In the genomic region with DNA sequence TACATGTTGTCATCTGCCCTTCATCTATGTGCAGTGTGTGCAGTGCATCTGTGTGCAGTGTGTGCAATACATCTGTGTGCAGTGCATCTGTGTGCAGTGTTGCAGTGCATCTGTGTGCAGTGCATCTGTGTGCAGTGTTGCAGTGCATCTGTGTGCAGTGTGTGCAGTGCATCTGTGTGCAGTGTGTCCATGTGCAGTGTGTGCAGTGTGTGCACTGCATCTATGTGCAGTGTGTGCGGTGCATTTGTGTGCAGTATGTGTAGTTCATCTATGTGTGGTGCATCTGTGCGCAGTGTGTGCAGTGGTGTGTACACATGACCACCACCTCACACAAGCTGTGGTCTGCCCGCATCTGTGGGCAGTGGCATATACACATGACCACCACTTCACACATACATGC, we compare ENCODE assay signal across 38 mouse cellular contexts. TPM values are rescaled to one million over a fixed set of nuclear protein-coding genes. Genes with fewer than 3 reads are reported as not detected.
"Had no signal": no experiment of that assay in that cellular context is flagged by ENCODE, and none has a peak within 500 bp of the region (broad histone marks: within the 10 kb centered on the region; RNA-seq: fewer than 3 reads in every experiment).

No protein-coding gene starts in this region.

- H3K4me3 ChIP-seq: heart, embryonic 10.5 days; heart, embryonic 12.5 days; heart, embryonic 13.5 days; heart, embryonic 15.5 days; hindbrain, embryonic 10.5 days; hindbrain, embryonic 12.5 days; hindbrain, embryonic 13.5 days; hindbrain, embryonic 15.5 days; intestine, embryonic 15.5 days; kidney, embryonic 15.5 days; layer of hippocampus, adult 2 months had no signal

- DNase-seq: heart, postnatal 10 days; heart, postnatal 14 days; heart, postnatal 36 days; heart, postnatal 4 days; kidney, adult 11 months; kidney, adult 18-20 months; kidney, adult 2 months; kidney, adult 8-10 months; kidney, adult 9 months; kidney, postnatal 10 days; kidney, postnatal 14 days; kidney, postnatal 25 days; kidney, postnatal 36 days; kidney, postnatal 4 days; layer of hippocampus, adult 9-11 months; layer of hippocampus, postnatal 36 days had no signal

- ATAC-seq: hindbrain, embryonic 16.5 days; hindbrain, postnatal 0 days; inflammation-experienced regulatory T-cells, adult 6 months; intestine, embryonic 15.5 days; intestine, embryonic 16.5 days; intestine, postnatal 0 days had no signal

- H3K36me3 ChIP-seq: heart, embryonic 10.5 days; heart, embryonic 12.5 days; heart, embryonic 13.5 days; heart, embryonic 15.5 days; hindbrain, embryonic 10.5 days; hindbrain, embryonic 12.5 days; hindbrain, embryonic 13.5 days; hindbrain, embryonic 15.5 days; intestine, embryonic 15.5 days; kidney, embryonic 15.5 days had no signal

- H3K9me3 ChIP-seq: heart, embryonic 10.5 days; heart, embryonic 12.5 days; heart, embryonic 13.5 days; heart, embryonic 15.5 days; hindbrain, embryonic 10.5 days; hindbrain, embryonic 12.5 days; hindbrain, embryonic 13.5 days; hindbrain, embryonic 15.5 days; intestine, embryonic 15.5 days; kidney, embryonic 15.5 days had no signal

- H3K4me1 ChIP-seq: hindbrain, embryonic 12.5 days; hindbrain, embryonic 13.5 days; hindbrain, embryonic 15.5 days had no signal

- H3K27me3 ChIP-seq: hindbrain, embryonic 15.5 days; kidney, embryonic 15.5 days had no signal

- H3K9ac ChIP-seq: heart, embryonic 12.5 days; heart, embryonic 13.5 days; heart, embryonic 15.5 days; hindbrain, embryonic 12.5 days; hindbrain, embryonic 13.5 days; hindbrain, embryonic 14.5 days; hindbrain, embryonic 15.5 days; intestine, embryonic 15.5 days; kidney, embryonic 15.5 days had no signal

- H3K27ac ChIP-seq: heart, embryonic 10.5 days; heart, embryonic 13.5 days; heart, embryonic 15.5 days; hindbrain, embryonic 10.5 days; hindbrain, embryonic 12.5 days; hindbrain, embryonic 13.5 days; hindbrain, embryonic 14.5 days; hindbrain, embryonic 15.5 days; hindbrain, postnatal 0 days; intestine, embryonic 15.5 days; kidney, embryonic 15.5 days; kidney, postnatal 0 days; layer of hippocampus, adult 2 months had no signal

RNA-seq across cellular contexts. Expression of gene Gm266, which starts 19.3 kb away (rescaled TPM):
- total RNA-seq: hematopoietic stem cell, adult 5-6 weeks had no signal
- polyA plus RNA-seq: inflammation-experienced regulatory T-cells, adult 6 months had no signal

RNA-seq across cellular contexts. Expression of gene Tnfaip2, which starts 24.1 kb away (rescaled TPM):
- polyA plus RNA-seq: inflammation-experienced regulatory T-cells, adult 6 months had no signal

RNA-seq across cellular contexts. Expression of gene Exoc3l4, which starts 49.6 kb away (rescaled TPM):
- polyA plus RNA-seq: inflammation-experienced regulatory T-cells, adult 6 months had no signal

RNA-seq across cellular contexts. Expression of gene Lbhd2, which starts 59.8 kb away (rescaled TPM):
- total RNA-seq: heart, postnatal 10 days; heart, postnatal 14 days; heart, postnatal 25 days; heart, postnatal 36 days; heart, postnatal 4 days; hematopoietic stem cell, adult 5-6 weeks had no signal
- polyA plus RNA-seq: heart, embryonic 12.5 days; heart, postnatal 0 days; hindbrain, embryonic 11.5 days had no signal
